Mouse (Mus musculus): ENCODE measurements around the gene Dohh.

DNA sequence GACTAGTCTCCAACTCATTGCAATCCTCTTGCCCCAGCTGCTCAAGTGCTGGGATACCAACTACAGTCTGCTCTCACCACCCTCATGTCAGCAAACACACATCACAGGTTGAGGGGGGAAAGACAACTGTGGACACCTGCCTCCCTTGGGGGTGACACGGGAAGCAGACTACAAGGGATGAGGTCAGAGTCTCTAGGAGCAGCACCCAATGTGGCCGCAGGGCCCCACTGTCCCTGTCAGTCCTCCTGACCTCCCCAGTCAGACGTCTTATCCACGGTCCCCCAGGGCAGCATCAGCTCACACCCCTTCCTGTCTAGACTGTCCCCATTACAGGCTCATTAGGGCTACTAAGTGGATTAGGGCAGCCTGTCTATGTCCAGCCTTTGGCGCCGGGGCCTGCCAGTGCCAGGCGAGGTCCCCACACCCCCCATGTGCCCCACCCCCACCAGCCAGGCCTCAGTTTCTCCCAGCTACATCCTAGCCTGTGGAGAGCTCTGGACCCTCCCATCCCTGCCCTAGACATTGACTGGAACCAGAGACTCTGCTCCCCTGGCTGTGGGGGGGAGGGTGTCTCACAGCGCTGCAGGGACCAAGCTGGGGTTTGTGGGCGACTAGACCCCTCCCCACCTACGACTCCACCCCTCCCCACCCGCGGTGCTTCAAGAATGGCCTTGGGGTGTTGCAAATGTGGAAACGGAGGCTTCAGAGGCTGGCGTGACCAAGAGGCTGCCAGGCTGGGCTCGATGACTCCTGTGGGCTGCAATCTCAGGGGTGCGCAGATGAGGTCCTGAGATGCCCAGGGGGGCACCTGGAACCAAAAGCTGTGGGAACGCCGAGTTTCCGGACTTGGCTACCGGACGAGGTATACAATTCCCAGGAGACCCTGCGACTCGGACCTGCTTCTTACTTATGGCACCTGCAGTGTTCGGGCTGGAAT lies 22.5 kb downstream of the Dohh start:
- no peak for TF ChIP-seq USF1 (IDR thresholded peaks at IDR 0.05; ENCODE audit: low read depth, low read length)
- TF ChIP-seq CTCF (conservative IDR thresholded peaks at IDR 0.05 in 1 of 2, IDR thresholded peaks at IDR 0.05 in 1 of 2; ENCODE audit: low read depth in 2 of 2, low read length in 2 of 2), result no peak
- no peak for TF ChIP-seq TBP (conservative IDR thresholded peaks at IDR 0.05; ENCODE audit: low read depth, low read length)

All from CH12.LX (cell line).